Mouse (Mus musculus): ENCODE results near the gene Vps37c. TPM values are rescaled to one million over a fixed set of nuclear protein-coding genes. Genes with fewer than 3 reads are reported as not detected.
A peak's percentile ranks its signal among the peaks of the same experiment; 100 is the strongest.

Vps37c gene
- polyA plus RNA-seq, 1 experiment from 2014 or later = 29.3 TPM

DNA sequence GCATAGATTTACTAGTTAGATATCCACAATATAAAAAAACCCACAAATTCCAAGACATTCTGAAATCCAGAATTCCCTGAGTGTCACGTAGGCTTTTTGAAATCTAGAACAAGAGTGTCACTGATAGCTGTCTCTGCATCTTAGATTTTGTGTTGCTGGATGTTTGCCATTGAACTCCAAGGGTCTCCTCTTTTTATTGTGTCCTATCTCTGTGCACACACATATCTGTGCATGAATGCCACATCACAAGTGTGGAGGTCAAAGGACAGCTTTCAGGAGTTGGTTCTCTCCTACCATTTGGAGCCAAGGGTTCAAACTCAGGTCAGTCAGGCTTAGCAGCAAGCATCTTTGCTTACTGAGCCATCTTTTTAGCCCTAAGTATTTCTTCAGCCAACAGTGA, 19.3 kb downstream of the Vps37c start:
- Histone ChIP-seq H3K36me3 (ENCODE audit: control insufficient read depth, insufficient read depth) (peaks cover 23% of the 10 kb centered on the region), H3K9me3 (replicated peaks; ENCODE audit: control insufficient read depth, low read length) (no peaks in the 10 kb centered on the region), H3K27ac (ENCODE audit: low read length) (no peak overlapping the region), H3K9ac (ENCODE audit: low read length) (no peak overlapping the region), H3K4me2 (ENCODE audit: low read depth, low read length) (no peak overlapping the region), H3K27me3 (ENCODE audit: control insufficient read depth, insufficient read depth, low read length) (no peaks in the 10 kb centered on the region), H3K4me3 (ENCODE audit: low read length) (no peak overlapping the region), H3K4me1 (ENCODE audit: control insufficient read depth, insufficient read depth, low read length) (peaks cover 33% of the 10 kb centered on the region)
- WGBS = 77% methylated on average over 1 of the region's 1 CpGs
- no peak for ATAC-seq (replicated peaks; ENCODE audit: extremely low read depth, insufficient read depth, low FRiP score)

DNA sequence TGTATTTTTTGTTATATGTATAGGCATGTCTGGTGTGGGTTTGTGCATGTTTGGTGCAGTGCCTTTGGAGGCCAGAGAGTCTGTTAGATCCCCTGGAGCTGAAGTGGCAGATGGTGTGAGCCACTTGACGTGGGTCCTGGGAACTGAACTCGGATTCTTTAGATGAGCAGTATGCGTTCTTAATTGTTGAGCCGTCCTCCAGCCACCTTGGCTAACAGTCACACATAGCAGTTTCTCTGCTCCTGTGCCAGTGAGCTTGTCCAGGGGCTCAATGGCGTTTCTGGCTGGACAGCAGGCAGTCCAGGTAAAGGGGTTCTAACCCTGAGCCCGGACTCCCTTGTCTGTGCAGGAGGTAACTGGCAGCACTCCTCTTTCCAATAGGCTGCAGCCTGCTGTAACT, 20.4 kb downstream of the Vps37c start:
- H3K36me3 ChIP-seq (ENCODE audit: control insufficient read depth, insufficient read depth) = peaks cover 29% of the 10 kb centered on the region
- peaks cover 33% of the 10 kb centered on the region for H3K4me1 ChIP-seq (ENCODE audit: control insufficient read depth, insufficient read depth, low read length)

DNA sequence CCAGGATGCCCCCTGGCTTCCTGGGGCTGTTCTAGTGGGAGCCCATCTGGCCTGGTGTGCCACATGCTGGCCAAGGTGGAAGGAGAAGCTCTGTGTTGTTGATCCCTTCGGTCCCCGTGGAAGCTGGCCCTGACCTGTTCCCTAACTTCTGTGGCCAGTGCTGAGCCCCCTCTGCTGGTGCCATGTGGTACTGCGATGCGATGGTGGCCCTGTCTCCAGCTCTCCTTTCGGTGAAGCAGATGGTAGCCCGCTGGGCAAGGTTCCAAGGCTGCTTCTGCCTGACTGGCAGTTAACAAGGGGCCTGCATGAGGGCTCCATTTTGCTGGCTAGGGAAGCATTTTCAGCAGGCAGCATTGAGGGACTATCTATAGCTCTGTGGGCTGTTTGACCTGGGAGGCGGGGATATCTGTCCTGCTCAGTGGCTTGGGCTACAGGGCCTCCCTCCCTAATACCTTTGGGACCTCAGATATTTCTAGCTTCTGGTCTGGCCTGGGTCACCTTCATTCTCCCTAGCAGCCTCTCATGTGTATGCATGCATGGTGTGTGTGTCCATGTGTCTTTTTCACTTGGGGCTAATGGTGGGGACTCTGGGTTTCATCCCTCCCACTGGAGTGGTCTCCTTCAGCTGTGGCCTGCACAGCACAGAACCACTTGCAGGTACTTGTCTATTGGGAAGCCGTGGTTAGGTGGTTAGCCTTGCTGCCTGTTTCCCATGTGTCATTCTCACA, 21.0 kb downstream of the Vps37c start:
- 11% methylated on average over 8 of the region's 8 CpGs for WGBS

More for the DNA sequence above, 20.4 kb downstream of the Vps37c start:
- Histone ChIP-seq H3K9me3 (replicated peaks; ENCODE audit: control insufficient read depth, low read length) (no peaks in the 10 kb centered on the region), H3K9ac (ENCODE audit: low read length) (peak overlapping the region; percentile 11), H3K4me3 (ENCODE audit: low read length) (no peak overlapping the region), H3K4me2 (ENCODE audit: low read depth, low read length) (no peak overlapping the region), H3K27ac (ENCODE audit: low read length) (peak overlapping the region; percentile 98), H3K27me3 (ENCODE audit: control insufficient read depth, insufficient read depth, low read length) (no peaks in the 10 kb centered on the region)
- WGBS = 66% methylated on average over 6 of the region's 6 CpGs
- no peak for ATAC-seq (replicated peaks; ENCODE audit: extremely low read depth, insufficient read depth, low FRiP score)

GRCm38 (mm10) chr19:10710088-10710511, 21.6 kb downstream of the Vps37c start:
- no peaks in the 10 kb centered on the region for H3K9me3 ChIP-seq (replicated peaks; ENCODE audit: control insufficient read depth, low read length)
- WGBS = 53% methylated on average over 9 of the region's 9 CpGs
- H3K27ac ChIP-seq (ENCODE audit: low read length) = peak overlapping the region; percentile 98
- no peaks in the 10 kb centered on the region for H3K27me3 ChIP-seq (ENCODE audit: control insufficient read depth, insufficient read depth, low read length)
- ATAC-seq (replicated peaks; ENCODE audit: extremely low read depth, insufficient read depth, low FRiP score) = peak; percentile 60
- H3K9ac ChIP-seq (ENCODE audit: low read length) = peak overlapping the region; percentile 39
- H3K4me1 ChIP-seq (ENCODE audit: control insufficient read depth, insufficient read depth, low read length) = peaks cover 32% of the 10 kb centered on the region
- H3K4me2 ChIP-seq (ENCODE audit: low read depth, low read length) = peak overlapping the region; percentile 19; the same call in 1 of the 2 replicates
- no peak overlapping the region for H3K4me3 ChIP-seq (ENCODE audit: low read length)
- H3K36me3 ChIP-seq (ENCODE audit: control insufficient read depth, insufficient read depth) = peaks cover 29% of the 10 kb centered on the region

More for the DNA sequence above, 21.0 kb downstream of the Vps37c start:
- peak overlapping the region; percentile 39 for H3K9ac ChIP-seq (ENCODE audit: low read length)
- peak; percentile 86 for ATAC-seq (replicated peaks; ENCODE audit: extremely low read depth, insufficient read depth, low FRiP score)
- no peaks in the 10 kb centered on the region for H3K9me3 ChIP-seq (replicated peaks; ENCODE audit: control insufficient read depth, low read length)
- H3K4me2 ChIP-seq (ENCODE audit: low read depth, low read length) = peak overlapping the region; percentile 19; the same call in 1 of the 2 replicates
- H3K4me1 ChIP-seq (ENCODE audit: control insufficient read depth, insufficient read depth, low read length) = peaks cover 33% of the 10 kb centered on the region
- H3K36me3 ChIP-seq (ENCODE audit: control insufficient read depth, insufficient read depth) = peaks cover 29% of the 10 kb centered on the region
- no peak overlapping the region for H3K4me3 ChIP-seq (ENCODE audit: low read length)
- peak overlapping the region; percentile 98 for H3K27ac ChIP-seq (ENCODE audit: low read length)
- no peaks in the 10 kb centered on the region for H3K27me3 ChIP-seq (ENCODE audit: control insufficient read depth, insufficient read depth, low read length)

DNA sequence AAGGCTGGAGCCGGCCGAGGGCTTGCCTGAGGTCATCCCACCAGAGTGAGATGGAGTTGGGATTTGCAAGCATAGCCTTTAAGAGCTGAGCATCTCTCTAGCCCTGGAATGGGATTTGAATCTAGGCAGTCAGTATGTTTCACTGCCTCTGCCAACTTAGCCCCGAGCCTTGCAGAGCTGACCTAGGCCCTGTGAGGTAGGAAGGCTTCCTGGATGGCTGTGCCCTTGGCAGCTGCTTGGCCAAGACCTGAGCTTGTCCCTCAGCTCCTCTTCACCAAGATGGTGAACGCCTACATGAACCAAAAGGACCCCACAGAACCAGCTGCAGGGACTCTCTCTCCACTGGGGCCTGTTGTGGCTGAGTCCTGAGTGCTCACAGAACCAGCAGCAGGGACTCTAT, 22.2 kb downstream of the Vps37c start:
- Histone ChIP-seq H3K4me1 (ENCODE audit: control insufficient read depth, insufficient read depth, low read length) (peaks cover 26% of the 10 kb centered on the region), H3K4me2 (ENCODE audit: low read depth, low read length) (no peak overlapping the region), H3K4me3 (ENCODE audit: low read length) (no peak overlapping the region), H3K27ac (ENCODE audit: low read length) (peak overlapping the region; percentile 98; the same call in 1 of the 2 replicates), H3K9ac (ENCODE audit: low read length) (no peak overlapping the region; the same call in 1 of the 2 replicates), H3K9me3 (replicated peaks; ENCODE audit: control insufficient read depth, low read length) (no peaks in the 10 kb centered on the region), H3K36me3 (ENCODE audit: control insufficient read depth, insufficient read depth) (peaks cover 29% of the 10 kb centered on the region), H3K27me3 (ENCODE audit: control insufficient read depth, insufficient read depth, low read length) (no peaks in the 10 kb centered on the region)
- no peak for ATAC-seq (replicated peaks; ENCODE audit: extremely low read depth, insufficient read depth, low FRiP score)
- 93% methylated on average over 4 of the region's 4 CpGs for WGBS

DNA sequence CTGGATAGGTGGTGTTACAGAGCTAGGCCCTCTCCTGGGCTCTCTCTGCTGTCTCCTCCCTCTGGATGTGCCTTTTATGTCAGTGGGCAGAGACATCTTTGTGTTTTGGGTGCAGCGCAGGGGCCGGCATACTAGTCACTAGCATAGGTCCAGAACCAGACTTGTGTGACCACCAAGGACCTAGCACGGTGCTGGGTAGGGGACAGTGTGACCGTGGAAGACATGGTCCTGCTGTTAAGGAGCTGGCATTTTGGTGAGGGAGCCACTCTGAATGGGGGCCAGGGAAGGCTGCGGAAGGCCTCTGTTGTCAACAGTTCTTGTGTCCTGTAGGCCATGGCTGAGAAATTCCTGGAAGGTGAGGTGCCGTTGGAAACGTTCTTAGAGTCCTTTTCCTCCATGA, 23.7 kb downstream of the Vps37c start:
- H3K4me1 ChIP-seq (ENCODE audit: control insufficient read depth, insufficient read depth, low read length) = peaks cover 20% of the 10 kb centered on the region
- 87% methylated on average over 7 of the region's 7 CpGs for WGBS
- no peak overlapping the region for H3K4me2 ChIP-seq (ENCODE audit: low read depth, low read length)
- no peak for ATAC-seq (replicated peaks; ENCODE audit: extremely low read depth, insufficient read depth, low FRiP score)
- H3K4me3 ChIP-seq (ENCODE audit: low read length) = no peak overlapping the region
- no peak overlapping the region for H3K27ac ChIP-seq (ENCODE audit: low read length)
- H3K36me3 ChIP-seq (ENCODE audit: control insufficient read depth, insufficient read depth) = peaks cover 29% of the 10 kb centered on the region
- no peaks in the 10 kb centered on the region for H3K27me3 ChIP-seq (ENCODE audit: control insufficient read depth, insufficient read depth, low read length)
- H3K9me3 ChIP-seq (replicated peaks; ENCODE audit: control insufficient read depth, low read length) = no peaks in the 10 kb centered on the region
- no peak overlapping the region for H3K9ac ChIP-seq (ENCODE audit: low read length)

GRCm38 (mm10) chr19:10712646-10713045, 24.1 kb downstream of the Vps37c start:
- Histone ChIP-seq H3K27ac (ENCODE audit: low read length) (no peak overlapping the region), H3K9ac (ENCODE audit: low read length) (no peak overlapping the region), H3K9me3 (replicated peaks; ENCODE audit: control insufficient read depth, low read length) (no peaks in the 10 kb centered on the region), H3K4me3 (ENCODE audit: low read length) (no peak overlapping the region), H3K36me3 (ENCODE audit: control insufficient read depth, insufficient read depth) (peaks cover 29% of the 10 kb centered on the region), H3K4me2 (ENCODE audit: low read depth, low read length) (no peak overlapping the region), H3K4me1 (ENCODE audit: control insufficient read depth, insufficient read depth, low read length) (peaks cover 20% of the 10 kb centered on the region), H3K27me3 (ENCODE audit: control insufficient read depth, insufficient read depth, low read length) (no peaks in the 10 kb centered on the region)
- ATAC-seq (replicated peaks; ENCODE audit: extremely low read depth, insufficient read depth, low FRiP score) = no peak
- WGBS = 94% methylated on average over 12 of the region's 12 CpGs

DNA sequence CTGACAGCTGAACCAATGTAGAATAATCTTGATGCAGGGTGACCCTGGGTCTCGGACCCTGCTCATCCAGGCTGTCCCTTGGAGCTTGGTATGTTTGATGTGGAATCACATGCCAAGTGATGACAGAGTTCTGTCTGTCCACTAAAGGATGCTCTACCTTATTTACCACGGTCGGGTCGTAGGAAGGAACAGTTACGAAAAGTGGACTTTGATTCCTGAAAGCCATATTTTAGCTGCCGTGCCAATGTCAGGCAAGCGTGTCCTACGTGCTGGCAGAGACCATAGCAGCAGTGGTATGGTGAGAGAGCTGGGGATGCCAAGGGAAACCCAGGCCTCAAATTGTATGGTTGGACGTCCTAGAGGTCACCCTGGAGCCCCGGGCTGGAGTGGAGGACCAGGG, 25.0 kb downstream of the Vps37c start:
- Histone ChIP-seq H3K9ac (ENCODE audit: low read length) (no peak overlapping the region), H3K4me1 (ENCODE audit: control insufficient read depth, insufficient read depth, low read length) (peaks cover 23% of the 10 kb centered on the region), H3K27me3 (ENCODE audit: control insufficient read depth, insufficient read depth, low read length) (no peaks in the 10 kb centered on the region), H3K36me3 (ENCODE audit: control insufficient read depth, insufficient read depth) (peaks cover 29% of the 10 kb centered on the region), H3K9me3 (replicated peaks; ENCODE audit: control insufficient read depth, low read length) (no peaks in the 10 kb centered on the region), H3K4me3 (ENCODE audit: low read length) (no peak overlapping the region), H3K27ac (ENCODE audit: low read length) (no peak overlapping the region), H3K4me2 (ENCODE audit: low read depth, low read length) (no peak overlapping the region)
- no peak for ATAC-seq (replicated peaks; ENCODE audit: extremely low read depth, insufficient read depth, low FRiP score)
- WGBS = 89% methylated on average over 10 of the region's 10 CpGs

DNA sequence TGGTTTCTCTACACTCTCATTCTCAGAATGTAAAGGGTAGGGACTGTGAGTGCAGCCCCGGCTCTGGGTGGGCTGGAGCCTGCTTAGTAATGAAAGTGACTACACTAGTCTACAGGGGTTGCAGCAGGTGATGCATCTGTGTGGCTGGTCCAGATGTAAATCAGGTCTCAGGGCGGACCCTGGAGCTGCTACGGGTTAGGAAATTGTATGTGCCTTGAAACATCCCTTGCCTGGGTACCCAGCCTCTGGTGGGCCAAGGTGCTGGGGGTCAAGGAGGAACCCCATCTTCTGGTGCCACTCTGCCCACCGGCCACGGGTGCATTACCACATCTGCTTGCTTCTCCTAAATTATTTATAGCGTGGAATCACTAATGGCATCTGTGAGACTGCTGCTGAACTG, 25.6 kb downstream of the Vps37c start:
- Histone ChIP-seq H3K9me3 (replicated peaks; ENCODE audit: control insufficient read depth, low read length) (no peaks in the 10 kb centered on the region), H3K4me3 (ENCODE audit: low read length) (no peak overlapping the region), H3K27me3 (ENCODE audit: control insufficient read depth, insufficient read depth, low read length) (no peaks in the 10 kb centered on the region), H3K4me1 (ENCODE audit: control insufficient read depth, insufficient read depth, low read length) (peaks cover 19% of the 10 kb centered on the region), H3K27ac (ENCODE audit: low read length) (no peak overlapping the region), H3K4me2 (ENCODE audit: low read depth, low read length) (no peak overlapping the region), H3K36me3 (ENCODE audit: control insufficient read depth, insufficient read depth) (peaks cover 29% of the 10 kb centered on the region), H3K9ac (ENCODE audit: low read length) (no peak overlapping the region)
- WGBS = 81% methylated on average over 6 of the region's 6 CpGs
- ATAC-seq (replicated peaks; ENCODE audit: extremely low read depth, insufficient read depth, low FRiP score) = no peak

Data from heart, embryonic 16.5 days (tissue).